Mouse (Mus musculus) spleen, adult 2 months (tissue): ENCODE measurements around the gene Agap1. TPM values are rescaled to one million over a fixed set of nuclear protein-coding genes. Genes with fewer than 3 reads are reported as not detected.

Experiments used
- DNase-seq, 2 experiments: peaks; one replicate each; pipeline versions ENCODE4 v3.0.0 to v3.0.0-alpha.2; 2012 to 2021; ENCODE audit warnings: low spot score in 2 of 2, low read depth in 1 of 2
- H3K27ac ChIP-seq: fragments of 200-500 bp; 2 replicates; pipeline ENCODE4 v1.5.1; 2012; ENCODE audit warnings: low read length, inconsistent platforms; ENCODE audit not compliant: insufficient read depth
- H3K27me3 ChIP-seq: fragments of 200-500 bp; 2 replicates; pipeline ENCODE4 v1.6.1; 2012; ENCODE audit warnings: mild to moderate bottlenecking, moderate library complexity, low read length, inconsistent platforms; ENCODE audit not compliant: control insufficient read depth, insufficient read depth
- H3K36me3 ChIP-seq: fragments of 200-500 bp; 2 replicates; pipeline ENCODE4 v1.6.1; 2012; ENCODE audit warnings: mild to moderate bottlenecking, low read length, inconsistent platforms; ENCODE audit not compliant: control insufficient read depth, insufficient read depth
- H3K4me1 ChIP-seq: fragments of 200-500 bp; 2 replicates; pipeline ENCODE4 v1.6.1; 2011; ENCODE audit warnings: inconsistent platforms; ENCODE audit not compliant: control insufficient read depth, insufficient read depth, insufficient read length
- H3K4me3 ChIP-seq: fragments of 200-500 bp; 2 replicates; pipeline ENCODE4 v1.5.1; 2011; ENCODE audit warnings: mild to moderate bottlenecking, inconsistent platforms; ENCODE audit not compliant: insufficient read depth, insufficient read length; ENCODE audit errors: extremely low read depth
- CTCF ChIP-seq: fragments of 200-500 bp; IDR thresholded peaks from 2 replicates; pipeline ENCODE4 v1.5.1; 2011; ENCODE audit warnings: mild to moderate bottlenecking, inconsistent platforms; ENCODE audit not compliant: insufficient read depth, insufficient read length, insufficient replicate concordance; ENCODE audit errors: extremely low read depth
- POLR2A ChIP-seq: fragments of 200-500 bp; IDR thresholded peaks from 2 replicates; pipeline ENCODE4 v1.6.1; 2011; ENCODE audit warnings: low read depth, low read length, inconsistent platforms
- WGBS: fragments of 180-500 bp; shearing (Covaris S2); methylation state at CpG from one replicate; pipeline ENCODE4 v1.1.7; 2018; 5-methylcytosine and 5-hydroxymethylcytosine counted together
- polyA plus RNA-seq: library from polyadenylated mRNA; depleted of rRNA; stranded (reverse); fragments of >200 nt; gene quantifications from 2 replicates; pipeline ENCODE4 v1.2.3, GENCODE M21; 2012

Agap1 gene
- polyA plus RNA-seq, 1 experiment = 6.7 TPM

- Histone ChIP-seq H3K27me3 (no peaks in the 10 kb centered on the region), H3K4me3 (no peak overlapping the region), H3K36me3 (no peaks in the 10 kb centered on the region), H3K4me1 (no peaks in the 10 kb centered on the region), H3K27ac (no peak overlapping the region)
- WGBS = 91% methylated on average over 5 of the region's 5 CpGs
- TF ChIP-seq POLR2A = no peak
- no peak for TF ChIP-seq CTCF
- DNase-seq = no peak
These were observed 441.2 kb downstream of the Agap1 start for GRCm38 (mm10) chr1:89895801-89896200.

DNA sequence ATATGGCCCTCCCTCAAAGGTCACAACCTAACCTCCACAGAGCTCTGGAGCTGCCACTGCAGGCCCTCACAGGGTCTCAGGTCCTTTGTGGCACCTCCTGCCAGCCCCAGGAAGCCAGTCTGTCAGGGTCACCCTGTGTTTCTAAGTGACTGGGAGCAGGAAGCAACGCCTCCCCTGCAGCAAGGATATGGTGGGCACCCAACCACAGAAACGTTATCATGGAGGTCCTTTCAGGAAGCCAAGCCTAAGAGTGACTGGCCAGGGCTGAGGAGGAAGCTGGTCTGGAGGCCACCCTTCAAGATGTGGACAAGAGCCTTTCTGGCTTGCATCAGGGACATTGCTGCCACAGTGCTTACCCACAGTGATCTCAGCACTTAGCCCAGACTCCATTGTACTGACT lies 444.4 kb downstream of the Agap1 start:
- TF ChIP-seq POLR2A = no peak
- no peak overlapping the region for H3K4me3 ChIP-seq
- H3K27ac ChIP-seq = no peak overlapping the region
- H3K36me3 ChIP-seq = no peaks in the 10 kb centered on the region
- no peaks in the 10 kb centered on the region for H3K4me1 ChIP-seq
- no peaks in the 10 kb centered on the region for H3K27me3 ChIP-seq
- 21% methylated on average over 2 of the region's 2 CpGs for WGBS
- no peak for DNase-seq

GRCm38 (mm10) chr1:89899761-89900445 lies 445.3 kb downstream of the Agap1 start:
- Histone ChIP-seq H3K27ac (no peak overlapping the region), H3K4me1 (no peaks in the 10 kb centered on the region), H3K4me3 (no peak overlapping the region), H3K36me3 (no peaks in the 10 kb centered on the region), H3K27me3 (no peaks in the 10 kb centered on the region)
- DNase-seq = no peak
- WGBS = 81% methylated on average over 11 of the region's 11 CpGs
- TF ChIP-seq CTCF (no peak), POLR2A (no peak)

DNA sequence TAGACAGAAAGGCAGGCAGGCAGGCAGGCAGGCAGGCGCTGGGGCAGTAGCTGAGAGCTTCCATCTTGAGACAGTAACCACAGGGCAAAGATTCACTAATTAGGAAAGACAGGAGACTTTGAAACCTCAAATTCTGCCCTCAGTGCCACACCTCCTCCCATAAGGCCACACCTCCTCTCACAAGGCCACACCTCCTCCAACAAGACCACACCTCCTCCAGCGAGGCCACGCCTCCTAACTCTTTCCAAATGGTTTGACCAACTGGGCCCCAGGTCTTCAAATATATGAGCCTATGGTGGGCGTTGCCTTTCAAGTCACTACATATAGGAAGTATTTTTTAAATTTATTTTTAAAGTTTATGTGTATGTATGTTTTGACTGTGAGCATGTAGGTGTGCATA lies 446.8 kb downstream of the Agap1 start:
- DNase-seq = no peak
- Histone ChIP-seq H3K36me3 (no peaks in the 10 kb centered on the region), H3K4me3 (no peak overlapping the region), H3K4me1 (no peaks in the 10 kb centered on the region), H3K27me3 (no peaks in the 10 kb centered on the region), H3K27ac (no peak overlapping the region)
- TF ChIP-seq CTCF (no peak), POLR2A (no peak)
- WGBS = 75% methylated on average over 4 of the region's 4 CpGs

GRCm38 (mm10) chr1:89902236-89902635 lies 447.6 kb downstream of the Agap1 start:
- 42% methylated on average over 2 of the region's 2 CpGs for WGBS
- H3K36me3 ChIP-seq = no peaks in the 10 kb centered on the region
- DNase-seq = no peak
- H3K27me3 ChIP-seq = no peaks in the 10 kb centered on the region
- TF ChIP-seq POLR2A (no peak), CTCF (no peak)
- H3K27ac ChIP-seq = no peak overlapping the region
- no peaks in the 10 kb centered on the region for H3K4me1 ChIP-seq
- H3K4me3 ChIP-seq = no peak overlapping the region

DNA sequence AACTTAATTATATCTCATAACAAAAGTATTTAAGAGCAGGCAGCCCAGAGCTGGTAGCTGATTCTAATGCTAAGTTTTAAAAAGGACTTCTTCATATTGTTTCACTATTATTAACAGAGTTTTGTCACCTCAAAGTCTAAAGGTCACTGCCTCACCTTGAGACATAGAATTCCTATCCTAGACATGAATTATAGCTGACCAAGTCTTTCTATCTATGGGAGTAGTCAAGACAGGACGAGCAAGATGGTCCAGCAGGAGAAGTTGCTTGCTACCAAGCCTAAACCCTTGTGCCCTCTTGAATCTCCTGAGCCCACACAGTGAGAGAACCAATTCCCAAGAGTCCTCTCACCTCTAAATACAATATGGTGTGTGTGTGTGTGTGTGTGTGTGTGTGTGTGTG lies 448.0 kb downstream of the Agap1 start:
- Histone ChIP-seq H3K4me3 (no peak overlapping the region), H3K4me1 (no peaks in the 10 kb centered on the region), H3K27ac (no peak overlapping the region), H3K27me3 (no peaks in the 10 kb centered on the region), H3K36me3 (no peaks in the 10 kb centered on the region)
- DNase-seq = no peak
- WGBS = 73% methylated on average over 1 of the region's 1 CpGs
- no peak for TF ChIP-seq POLR2A
- no peak for TF ChIP-seq CTCF

GRCm38 (mm10) chr1:89909796-89910195 lies 455.2 kb downstream of the Agap1 start:
- Histone ChIP-seq H3K27me3 (no peaks in the 10 kb centered on the region), H3K4me3 (no peak overlapping the region), H3K36me3 (no peaks in the 10 kb centered on the region), H3K27ac (no peak overlapping the region), H3K4me1 (no peaks in the 10 kb centered on the region)
- 87% methylated on average over 8 of the region's 8 CpGs for WGBS
- TF ChIP-seq POLR2A (no peak), CTCF (no peak)
- no peak for DNase-seq
